Mouse (Mus musculus) hindbrain, embryonic 16.5 days (tissue): ENCODE measurements around the gene Pde4d. TPM values are rescaled to one million over a fixed set of nuclear protein-coding genes. Genes with fewer than 3 reads are reported as not detected.
"Not testable (repeated sequence)": the region's sequence is repeated elsewhere in the genome, so short reads cannot be mapped to it uniquely, and the experiment has no call there.

Experiments used
- ATAC-seq: fragments of 200-750 bp; cut with Nextera tagmentation; 2 replicates; pipeline ENCODE4 v1.8.0; 2017; ENCODE audit warnings: moderate TSS enrichment, moderate library complexity
- H3K27ac ChIP-seq: fragments of 300-500 bp; sonication (generic); 2 replicates; pipeline ENCODE4 v1.5.1; 2014; ENCODE audit warnings: low read depth, mild to moderate bottlenecking, control low read depth, low read length, moderate library complexity
- H3K27me3 ChIP-seq: fragments of 300-500 bp; sonication (generic); replicated peaks from 2 replicates; pipeline ENCODE4 v1.6.1; 2014; ENCODE audit warnings: low read length; ENCODE audit not compliant: control insufficient read depth, insufficient read depth
- H3K36me3 ChIP-seq: fragments of 300-500 bp; sonication (generic); 2 replicates; pipeline ENCODE4 v1.6.1; 2014; ENCODE audit warnings: mild to moderate bottlenecking, low read length, moderate library complexity, mixed read lengths; ENCODE audit not compliant: control insufficient read depth, insufficient read depth
- H3K4me1 ChIP-seq: fragments of 300-500 bp; sonication (generic); 2 replicates; pipeline ENCODE4 v1.6.1; 2014; ENCODE audit warnings: low read depth, low read length; ENCODE audit not compliant: control insufficient read depth, insufficient read depth
- H3K4me2 ChIP-seq: fragments of 300-500 bp; sonication (generic); 2 replicates; pipeline ENCODE4 v1.6.1; 2014; ENCODE audit warnings: mild to moderate bottlenecking, low read length, control low read depth, moderate library complexity
- H3K4me3 ChIP-seq: fragments of 300-500 bp; sonication (generic); 2 replicates; pipeline ENCODE4 v1.5.1; 2014; ENCODE audit warnings: mild to moderate bottlenecking, low read length, control low read depth, moderate library complexity
- H3K9ac ChIP-seq: fragments of 300-500 bp; sonication (generic); 2 replicates; pipeline ENCODE4 v1.6.1; 2014; ENCODE audit warnings: low read depth, mild to moderate bottlenecking, control low read depth, low read length, moderate library complexity
- H3K9me3 ChIP-seq: fragments of 300-500 bp; sonication (generic); 2 replicates; pipeline ENCODE4 v1.6.1; 2014; ENCODE audit warnings: mild to moderate bottlenecking, low read length, moderate library complexity; ENCODE audit not compliant: control insufficient read depth
- WGBS: fragments of 180-500 bp; shearing (Covaris S2); extraction: QIAGEN DNeasy Blood & Tissue Kit; methylation state at CpG from one replicate; pipeline ENCODE4 v1.1.7; 2014; 5-methylcytosine and 5-hydroxymethylcytosine counted together
- polyA plus RNA-seq: library from polyadenylated mRNA; unstranded; fragments of >200 nt; fragmentation: Nextera tagmentation; extraction: Ambion mirVana; gene quantifications from 2 replicates; pipeline ENCODE4 v1.2.1, GENCODE M21; 2015

The Pde4d gene
- polyA plus RNA-seq, 1 experiment from 2014 or later = 18.5 TPM

- Histone ChIP-seq H3K27ac (no peak overlapping the region), H3K27me3 (no peaks in the 10 kb centered on the region), H3K4me3 (no peak overlapping the region), H3K36me3 (no peaks in the 10 kb centered on the region), H3K4me1 (no peaks in the 10 kb centered on the region), H3K4me2 (no peak overlapping the region), H3K9me3 (no peaks in the 10 kb centered on the region), H3K9ac (no peak overlapping the region)
- 81% methylated on average over 2 of the region's 2 CpGs for WGBS
- no peak for ATAC-seq
Measured at GRCm38 (mm10) chr13:108686262-108686661, 236.5 kb downstream of the Pde4d start.

GRCm38 (mm10) chr13:108686807-108687206 lies 237.1 kb downstream of the Pde4d start:
- no peak for ATAC-seq
- Histone ChIP-seq H3K36me3 (no peaks in the 10 kb centered on the region), H3K4me3 (no peak overlapping the region), H3K4me2 (no peak overlapping the region), H3K9me3 (no peaks in the 10 kb centered on the region), H3K4me1 (no peaks in the 10 kb centered on the region), H3K9ac (no peak overlapping the region), H3K27me3 (no peaks in the 10 kb centered on the region), H3K27ac (no peak overlapping the region)
- 80% methylated on average over 4 of the region's 4 CpGs for WGBS

- no peaks in the 10 kb centered on the region for H3K9me3 ChIP-seq
- no peak overlapping the region for H3K4me2 ChIP-seq
- no peak overlapping the region for H3K4me3 ChIP-seq
- H3K4me1 ChIP-seq = no peaks in the 10 kb centered on the region
- no peaks in the 10 kb centered on the region for H3K27me3 ChIP-seq
- no peak for ATAC-seq
- no peak overlapping the region for H3K27ac ChIP-seq
- no peak overlapping the region for H3K9ac ChIP-seq
- 86% methylated on average over 12 of the region's 12 CpGs for whole genome bisulfite sequencing
- H3K36me3 ChIP-seq = no peaks in the 10 kb centered on the region
Measured at GRCm38 (mm10) chr13:108692883-108693550, 243.3 kb downstream of the Pde4d start.

GRCm38 (mm10) chr13:108705441-108705840 lies 255.7 kb downstream of the Pde4d start:
- Histone ChIP-seq H3K27me3 (no peaks in the 10 kb centered on the region), H3K9me3 (no peaks in the 10 kb centered on the region), H3K4me1 (no peaks in the 10 kb centered on the region), H3K36me3 (no peaks in the 10 kb centered on the region), H3K4me3 (no peak overlapping the region), H3K9ac (no peak overlapping the region), H3K27ac (no peak overlapping the region), H3K4me2 (no peak overlapping the region)
- no peak for ATAC-seq
- WGBS = 82% methylated on average over 4 of the region's 4 CpGs

- Histone ChIP-seq H3K27ac (no peak overlapping the region), H3K4me1 (no peaks in the 10 kb centered on the region), H3K9me3 (no peaks in the 10 kb centered on the region), H3K27me3 (no peaks in the 10 kb centered on the region), H3K36me3 (no peaks in the 10 kb centered on the region), H3K4me3 (no peak overlapping the region), H3K4me2 (no peak overlapping the region), H3K9ac (no peak overlapping the region)
- no peak for ATAC-seq
- 93% methylated on average over 3 of the region's 3 CpGs for WGBS
Measured at GRCm38 (mm10) chr13:108714032-108714431, 264.3 kb downstream of the Pde4d start.

- Histone ChIP-seq H3K9me3 (no peaks in the 10 kb centered on the region), H3K4me3 (no peak overlapping the region), H3K4me2 (no peak overlapping the region), H3K4me1 (no peaks in the 10 kb centered on the region), H3K36me3 (no peaks in the 10 kb centered on the region), H3K27me3 (no peaks in the 10 kb centered on the region), H3K9ac (no peak overlapping the region), H3K27ac (no peak overlapping the region)
- ATAC-seq = no peak
- 89% methylated on average over 3 of the region's 3 CpGs for WGBS
Measured at GRCm38 (mm10) chr13:108715029-108715428, 265.3 kb downstream of the Pde4d start.

GRCm38 (mm10) chr13:108722234-108722633 lies 272.5 kb downstream of the Pde4d start:
- Histone ChIP-seq H3K27ac (no peak overlapping the region), H3K27me3 (no peaks in the 10 kb centered on the region), H3K4me1 (no peaks in the 10 kb centered on the region), H3K9me3 (no peaks in the 10 kb centered on the region), H3K4me3 (no peak overlapping the region), H3K4me2 (no peak overlapping the region), H3K9ac (no peak overlapping the region), H3K36me3 (no peaks in the 10 kb centered on the region)
- WGBS = 79% methylated on average over 5 of the region's 5 CpGs
- no peak for ATAC-seq

GRCm38 (mm10) chr13:108734356-108734755 lies 284.6 kb downstream of the Pde4d start:
- H3K36me3 ChIP-seq, ATAC-seq, H3K9me3 ChIP-seq, H3K27me3 ChIP-seq, H3K4me2 ChIP-seq, H3K4me3 ChIP-seq, H3K9ac ChIP-seq, H3K27ac ChIP-seq, H3K4me1 ChIP-seq: not testable (repeated sequence)
- 85% methylated on average over 2 of the region's 2 CpGs for WGBS

GRCm38 (mm10) chr13:108751155-108751840 lies 301.6 kb downstream of the Pde4d start:
- ATAC-seq = no peak
- no peak overlapping the region for H3K27ac ChIP-seq
- H3K27me3 ChIP-seq = no peaks in the 10 kb centered on the region
- H3K4me2 ChIP-seq = no peak overlapping the region
- no peaks in the 10 kb centered on the region for H3K4me1 ChIP-seq
- H3K9ac ChIP-seq = no peak overlapping the region
- H3K4me3 ChIP-seq = no peak overlapping the region
- no peaks in the 10 kb centered on the region for H3K36me3 ChIP-seq
- 89% methylated on average over 3 of the region's 3 CpGs for WGBS
- no peaks in the 10 kb centered on the region for H3K9me3 ChIP-seq
